Mouse (Mus musculus): ENCODE measurements around the gene Lyl1.

DNA sequence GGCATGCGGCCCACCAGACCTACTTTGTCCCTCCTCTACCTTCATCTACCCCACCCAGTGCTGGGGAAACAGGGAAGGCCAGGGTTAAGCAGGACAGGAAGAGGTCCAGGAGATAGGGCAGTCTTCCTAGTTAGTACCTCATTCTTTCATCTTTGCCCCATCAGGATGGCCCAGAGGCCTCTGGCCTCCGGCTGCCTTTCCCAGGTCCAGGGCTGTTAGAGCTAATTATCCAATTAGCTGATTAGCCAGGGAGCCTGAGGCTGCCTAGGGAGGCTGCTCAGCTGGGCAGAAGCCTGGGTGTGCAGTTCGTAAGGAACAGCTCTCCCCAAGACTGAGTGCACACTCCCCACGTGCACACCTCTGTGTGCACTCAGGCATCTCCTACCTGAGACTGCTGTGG lies 12.1 kb downstream of the Lyl1 start:
- TF ChIP-seq MAX (IDR thresholded peaks at IDR 0.05) (no peak), CTCF (IDR thresholded peaks at IDR 0.05; ENCODE audit: control insufficient read depth, insufficient read depth, insufficient read length) (no peak), USF1 (IDR thresholded peaks at IDR 0.05; ENCODE audit: low read depth) (no peak), MYOD1 (IDR thresholded peaks at IDR 0.05; ENCODE audit: control insufficient read depth, insufficient read length, low read depth) (no peak), FOSL1 (IDR thresholded peaks at IDR 0.05; ENCODE audit: insufficient read depth, low read length, poor library complexity, severe bottlenecking) (no peak)

Data from C2C12 (cell line).